Mouse (Mus musculus): ENCODE results near the gene Gm43191.
"Not testable (repeated sequence)": the region's sequence is repeated elsewhere in the genome, so short reads cannot be mapped to it uniquely, and the experiment has no call there.

The Gm43191 gene

DNA sequence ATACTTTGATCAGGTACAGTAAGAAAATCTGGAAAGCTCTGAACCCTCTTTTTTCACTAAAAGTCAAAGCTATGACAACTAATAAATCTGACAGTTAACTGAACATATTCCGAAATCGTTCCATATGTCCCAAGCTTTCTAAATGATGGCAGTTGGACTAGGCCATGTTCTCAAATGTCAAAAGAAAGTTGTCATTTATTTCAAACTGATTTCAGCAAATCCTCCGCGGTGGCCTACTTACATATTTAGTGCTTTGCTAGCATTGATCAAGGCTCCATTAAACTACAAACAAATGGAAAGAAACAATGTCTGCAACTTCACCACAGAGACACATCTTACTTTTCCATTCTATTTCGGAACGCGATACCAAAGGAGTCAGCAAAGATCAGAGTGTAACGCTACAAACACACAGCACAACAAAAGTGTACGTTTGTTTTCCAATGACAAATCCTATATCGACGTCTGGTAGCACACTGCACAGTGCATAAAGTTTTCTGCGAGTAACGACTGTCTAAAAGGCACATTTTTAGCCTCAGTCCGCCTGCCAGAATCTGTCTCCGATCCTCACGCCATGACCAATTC lies 19.7 kb downstream of the Gm43191 start:
- no peak for DNase-seq

DNA sequence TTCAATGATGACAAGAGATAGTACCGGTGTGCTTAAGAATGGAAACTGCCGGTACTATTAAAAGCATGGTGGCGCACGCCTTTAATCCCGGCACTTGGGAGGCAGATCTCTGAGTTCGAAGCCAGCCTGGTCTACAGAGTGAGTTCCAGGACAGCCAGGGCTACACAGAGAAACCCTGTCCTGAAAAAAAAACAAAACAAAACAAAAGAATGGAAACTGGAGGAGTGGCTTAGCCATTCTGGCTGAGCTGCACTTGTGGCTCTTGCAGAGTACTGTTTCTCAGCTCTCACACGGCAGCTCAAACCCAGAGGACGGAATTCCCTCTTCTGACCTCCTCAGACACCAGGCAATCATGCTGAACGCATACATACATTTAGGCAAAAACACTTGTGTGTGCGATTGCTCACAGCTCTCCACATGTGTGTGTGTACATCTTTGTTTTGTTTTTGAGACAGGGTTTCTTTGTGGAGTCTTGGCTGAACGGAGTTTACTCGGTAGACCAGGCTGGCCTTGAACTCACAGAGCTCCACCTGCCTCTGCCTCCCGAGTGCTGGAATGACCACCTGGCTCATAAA lies 21.1 kb downstream of the Gm43191 start:
- no peak for DNase-seq

DNA sequence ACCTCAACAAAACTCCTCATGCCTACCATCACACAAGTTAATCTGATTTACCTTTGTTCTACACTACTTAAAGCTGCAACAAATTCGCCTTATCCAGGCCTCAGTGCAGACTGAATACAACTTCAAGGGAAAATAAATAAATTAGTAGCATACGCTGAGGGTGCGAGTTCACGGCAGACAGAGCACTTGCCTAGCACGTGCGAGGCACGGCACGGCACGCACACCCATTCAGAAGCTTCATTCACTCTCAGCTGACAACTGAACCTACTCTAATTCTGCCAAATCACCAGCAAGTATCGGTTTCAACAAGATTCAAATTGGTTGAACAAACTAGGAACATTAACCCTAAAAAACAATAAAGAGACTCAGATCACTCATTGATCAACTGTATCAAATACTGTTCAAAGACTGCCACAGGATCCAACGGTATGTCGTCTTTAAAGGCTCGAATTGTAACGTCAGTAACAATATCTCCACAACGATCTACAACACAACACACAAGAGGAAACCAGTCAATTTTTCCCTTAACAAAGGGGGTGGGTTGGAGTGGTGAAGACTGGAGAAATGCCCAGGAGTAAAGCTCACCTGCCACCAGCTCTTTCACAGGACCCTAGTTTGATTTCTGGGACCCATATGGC lies 22.0 kb downstream of the Gm43191 start:
- no peak for DNase-seq

- no peak for DNase-seq
Measured at GRCm38 (mm10) chr3:116656184-116656965, 24.7 kb downstream of the Gm43191 start.

DNA sequence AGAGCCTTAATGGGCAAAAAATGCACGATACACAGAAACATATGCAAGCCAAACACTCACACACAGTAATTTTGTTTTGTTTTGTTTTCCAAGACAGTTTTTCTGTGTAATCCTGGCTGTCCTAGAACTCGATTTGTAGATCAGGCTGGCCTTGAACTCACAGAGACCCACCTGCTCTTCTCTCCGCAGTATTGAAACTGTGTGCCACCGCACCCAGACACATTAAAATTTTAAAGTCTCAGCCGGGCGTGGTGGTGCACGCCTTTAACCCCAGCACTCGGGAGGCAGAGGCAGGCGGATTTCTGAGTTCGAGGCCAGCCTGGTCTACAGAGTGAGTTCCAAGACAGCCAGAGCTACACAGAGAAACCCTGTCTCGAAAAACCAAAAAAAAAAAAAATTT lies 27.0 kb downstream of the Gm43191 start:
- DNase-seq: not testable (repeated sequence)

- DNase-seq: no peak
Measured at GRCm38 (mm10) chr3:116653278-116653945, 27.6 kb downstream of the Gm43191 start.

DNA sequence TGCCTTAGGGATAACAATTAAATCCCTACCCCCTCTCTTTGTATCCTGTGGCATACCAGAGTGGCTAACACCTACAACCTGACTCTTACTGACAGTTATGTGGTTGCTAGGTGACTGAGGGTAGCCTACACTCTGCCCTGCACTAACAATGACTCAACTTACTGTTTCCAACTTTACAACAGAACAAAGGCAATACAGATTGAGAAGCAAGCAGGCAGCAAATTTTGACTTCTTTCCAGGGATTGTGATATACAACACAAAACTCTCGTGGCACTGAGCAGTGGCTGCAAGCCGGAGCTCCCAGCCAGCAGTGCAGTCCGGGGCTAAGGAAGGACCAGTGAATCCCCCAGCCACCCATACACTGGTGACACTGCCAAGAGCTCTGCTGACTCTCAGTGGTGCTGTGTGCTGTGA lies 29.0 kb downstream of the Gm43191 start:
- DNase-seq: no peak

DNA sequence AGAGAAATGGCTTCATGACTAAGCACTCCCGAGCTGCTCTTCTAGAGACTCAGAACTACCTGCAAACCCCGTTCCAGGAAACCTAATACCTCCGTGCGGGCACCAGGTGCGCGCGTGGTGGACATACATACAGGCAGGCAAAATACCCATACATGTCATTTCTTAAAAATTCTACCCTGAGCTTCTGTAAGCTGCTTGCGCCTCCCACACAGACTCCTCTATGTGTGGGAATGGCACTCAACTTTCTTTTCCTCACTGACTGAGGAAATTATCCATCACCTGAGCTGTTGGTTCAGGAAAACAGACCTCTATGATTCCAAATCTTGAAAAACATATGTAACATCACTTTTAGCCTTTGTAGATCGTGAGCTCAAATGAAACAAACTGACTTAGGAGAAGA lies 30.4 kb downstream of the Gm43191 start:
- DNase-seq: no peak

DNA sequence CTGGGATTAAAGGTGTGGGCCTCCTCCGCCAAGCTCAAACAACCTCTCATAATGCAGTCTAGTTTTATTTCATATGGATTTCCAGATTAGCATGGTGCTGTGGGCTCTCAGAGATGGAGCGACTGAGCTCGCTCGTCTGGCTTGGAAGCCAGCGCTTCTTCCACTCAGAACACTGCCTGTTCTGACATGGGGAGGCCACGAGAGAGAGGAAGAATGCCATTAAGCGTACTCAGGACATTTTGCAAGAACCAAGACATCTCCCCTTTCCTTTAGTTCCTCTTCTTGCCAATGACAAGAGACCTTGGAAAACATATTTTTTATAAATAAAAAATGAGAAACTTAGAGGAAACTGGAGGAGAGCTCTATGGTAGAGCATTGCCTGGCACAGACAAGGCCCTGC lies 32.3 kb downstream of the Gm43191 start:
- no peak for DNase-seq

GRCm38 (mm10) chr3:116646387-116646786 lies 34.7 kb downstream of the Gm43191 start:
- no peak for DNase-seq

DNA sequence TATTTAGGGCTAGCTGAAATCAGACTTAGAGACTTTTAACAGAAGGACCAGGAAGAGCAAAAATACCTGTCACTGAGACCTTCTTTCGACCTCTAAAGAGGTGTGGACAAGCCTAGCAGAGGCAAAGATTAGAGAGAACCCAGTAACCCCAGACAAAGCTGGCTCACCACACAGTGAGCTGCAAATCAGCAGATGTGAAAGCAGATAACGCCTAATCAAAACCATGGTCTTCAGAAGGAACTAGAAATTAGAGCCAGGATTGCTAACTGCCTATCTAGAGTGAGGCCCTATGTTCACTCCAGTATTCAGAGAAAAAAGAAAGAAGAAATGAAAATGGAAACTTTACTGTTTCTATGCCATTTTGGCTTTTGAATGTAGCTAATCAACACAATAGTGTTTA lies 38.7 kb downstream of the Gm43191 start:
- no peak for DNase-seq

- DNase-seq: no peak
Measured at GRCm38 (mm10) chr3:116641811-116642371, 39.2 kb downstream of the Gm43191 start.

- DNase-seq: no peak
Measured at GRCm38 (mm10) chr3:116640024-116640423, 41.0 kb downstream of the Gm43191 start.

GRCm38 (mm10) chr3:116638572-116638971 lies 42.5 kb downstream of the Gm43191 start:
- no peak for DNase-seq

- DNase-seq: no peak
Measured at GRCm38 (mm10) chr3:116637693-116638476, 43.2 kb downstream of the Gm43191 start.

GRCm38 (mm10) chr3:116635799-116636198 lies 45.3 kb downstream of the Gm43191 start:
- no peak for DNase-seq

GRCm38 (mm10) chr3:116634853-116635252 lies 46.2 kb downstream of the Gm43191 start:
- no peak for DNase-seq

DNA sequence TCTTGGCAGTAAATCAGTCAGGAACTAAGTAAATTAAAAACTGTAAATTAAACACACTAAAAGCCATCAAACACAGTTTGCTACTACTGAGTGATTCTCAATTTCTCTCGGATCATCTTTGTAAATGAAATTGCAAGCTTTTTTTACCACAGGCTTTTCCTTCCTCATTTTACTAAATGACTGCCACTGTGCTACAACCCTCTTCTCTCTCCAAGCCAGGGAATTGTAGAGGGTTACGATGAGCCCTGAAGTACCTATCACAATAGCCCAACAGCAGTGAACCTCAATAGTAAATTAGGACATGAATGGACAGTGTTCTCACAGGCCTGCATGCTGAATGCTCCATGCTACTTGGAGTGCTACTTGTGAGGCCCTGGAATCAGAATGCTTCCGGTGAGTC lies 47.0 kb downstream of the Gm43191 start:
- DNase-seq: no peak

GRCm38 (mm10) chr3:116632971-116633370 lies 48.1 kb downstream of the Gm43191 start:
- no peak for DNase-seq

- no peak for DNase-seq
Measured at GRCm38 (mm10) chr3:116631459-116631858, 49.6 kb downstream of the Gm43191 start.

- no peak for DNase-seq
Measured at GRCm38 (mm10) chr3:116622641-116623040, 58.4 kb downstream of the Gm43191 start.

Measured in cerebellum, postnatal 10 days (tissue).